Mouse (Mus musculus): ENCODE results near the gene Tmem214. TPM values are rescaled to one million over a fixed set of nuclear protein-coding genes. Genes with fewer than 3 reads are reported as not detected.
A peak's percentile ranks its signal among the peaks of the same experiment; 100 is the strongest.

The Tmem214 gene
- polyA plus RNA-seq, 1 experiment: 56.3 TPM

DNA sequence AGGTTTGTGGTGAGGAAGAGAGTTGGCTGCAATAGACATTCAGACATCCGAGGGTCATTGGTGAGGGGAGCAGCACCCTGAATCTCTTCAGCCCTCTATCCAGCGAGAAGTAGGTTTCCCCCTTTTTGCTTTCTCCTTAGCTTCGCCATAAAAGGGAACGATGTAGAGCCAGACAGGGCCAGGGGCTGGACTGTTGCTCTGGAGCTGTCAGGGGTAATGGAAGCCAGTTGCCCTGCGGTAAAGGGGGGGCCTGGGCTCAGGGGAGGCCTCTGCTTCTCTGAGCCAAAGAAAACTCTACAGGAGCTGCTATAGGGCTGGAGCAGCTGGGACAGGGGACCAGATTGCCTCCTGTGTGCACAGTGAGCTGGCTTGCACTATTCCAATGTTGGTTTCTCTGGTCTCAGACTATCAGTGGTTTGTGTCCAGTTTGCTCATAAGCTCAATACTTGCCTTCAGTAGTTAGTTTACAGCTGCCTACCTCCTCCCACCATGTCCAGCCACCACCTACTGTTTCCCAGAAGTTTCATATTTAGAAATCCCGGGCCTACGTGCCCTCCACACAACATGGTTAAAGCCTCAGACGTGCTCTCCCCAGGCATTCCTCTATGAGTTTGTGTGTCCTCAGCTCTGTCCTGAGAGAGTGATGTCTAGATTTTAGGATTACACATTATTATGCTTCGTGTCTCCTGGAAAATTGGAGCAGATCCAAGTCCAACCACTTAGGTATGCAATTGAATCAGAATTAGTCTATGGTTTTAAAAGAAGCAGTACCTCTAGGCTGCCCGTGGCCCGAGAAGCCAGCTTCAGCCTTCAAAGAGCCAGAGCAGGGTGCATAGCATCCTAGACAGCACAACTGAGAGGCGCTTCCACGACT, 40.9 kb downstream of the Tmem214 start:
- no peaks in the 10 kb centered on the region for H3K4me1 ChIP-seq (ENCODE audit: control insufficient read depth, insufficient read depth, low read length)
- H3K27me3 ChIP-seq (ENCODE audit: control insufficient read depth, insufficient read depth, low read length, poor library complexity, severe bottlenecking): no peaks in the 10 kb centered on the region
- peak overlapping the region; percentile 23 for H3K9ac ChIP-seq (ENCODE audit: low read depth, poor library complexity, severe bottlenecking)
- H3K9me3 ChIP-seq (replicated peaks; ENCODE audit: control insufficient read depth, insufficient read depth, low read length, poor library complexity, severe bottlenecking): no peaks in the 10 kb centered on the region
- H3K27ac ChIP-seq (ENCODE audit: insufficient read depth, low read length): no peak overlapping the region
- peaks cover 12% of the 10 kb centered on the region for H3K36me3 ChIP-seq (ENCODE audit: control insufficient read depth, insufficient read depth, low read length, poor library complexity, severe bottlenecking)
- no peak for TF ChIP-seq EP300 (IDR thresholded peaks at IDR 0.05; ENCODE audit: insufficient read depth, low read depth, low read length)
- no peak for TF ChIP-seq CTCF (IDR thresholded peaks at IDR 0.05; ENCODE audit: low read depth, low read length)
- no peak for TF ChIP-seq POLR2A (IDR thresholded peaks at IDR 0.05; ENCODE audit: insufficient read depth, low read length)
- H3K4me3 ChIP-seq (ENCODE audit: low read depth, low read length): peak overlapping the region; percentile 70

DNA sequence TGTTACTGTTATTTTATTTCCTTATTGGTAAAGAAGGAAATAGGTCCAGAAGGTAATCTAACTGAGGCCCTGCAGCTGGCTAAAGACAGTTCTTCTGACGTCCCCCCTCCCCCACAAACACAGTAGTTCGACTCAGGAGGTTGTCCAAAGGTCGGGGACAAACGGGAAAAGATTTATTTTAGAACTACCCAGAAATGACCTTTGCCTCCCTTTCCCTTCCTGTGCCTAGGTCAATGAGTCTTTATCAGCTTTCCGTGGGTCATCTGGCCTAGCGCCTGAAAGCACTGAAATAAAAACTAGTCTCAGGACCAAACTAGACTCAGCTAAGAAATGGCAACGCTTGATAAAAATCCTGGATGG, 41.5 kb downstream of the Tmem214 start:
- TF ChIP-seq POLR2A (IDR thresholded peaks at IDR 0.05; ENCODE audit: insufficient read depth, low read length): no peak
- no peak for TF ChIP-seq CTCF (IDR thresholded peaks at IDR 0.05; ENCODE audit: low read depth, low read length)
- Histone ChIP-seq H3K4me1 (ENCODE audit: control insufficient read depth, insufficient read depth, low read length) (no peaks in the 10 kb centered on the region), H3K9ac (ENCODE audit: low read depth, poor library complexity, severe bottlenecking) (no peak overlapping the region), H3K4me3 (ENCODE audit: low read depth, low read length) (no peak overlapping the region), H3K9me3 (replicated peaks; ENCODE audit: control insufficient read depth, insufficient read depth, low read length, poor library complexity, severe bottlenecking) (no peaks in the 10 kb centered on the region), H3K36me3 (ENCODE audit: control insufficient read depth, insufficient read depth, low read length, poor library complexity, severe bottlenecking) (peaks cover 9% of the 10 kb centered on the region), H3K27me3 (ENCODE audit: control insufficient read depth, insufficient read depth, low read length, poor library complexity, severe bottlenecking) (no peaks in the 10 kb centered on the region), H3K27ac (ENCODE audit: insufficient read depth, low read length) (no peak overlapping the region)

DNA sequence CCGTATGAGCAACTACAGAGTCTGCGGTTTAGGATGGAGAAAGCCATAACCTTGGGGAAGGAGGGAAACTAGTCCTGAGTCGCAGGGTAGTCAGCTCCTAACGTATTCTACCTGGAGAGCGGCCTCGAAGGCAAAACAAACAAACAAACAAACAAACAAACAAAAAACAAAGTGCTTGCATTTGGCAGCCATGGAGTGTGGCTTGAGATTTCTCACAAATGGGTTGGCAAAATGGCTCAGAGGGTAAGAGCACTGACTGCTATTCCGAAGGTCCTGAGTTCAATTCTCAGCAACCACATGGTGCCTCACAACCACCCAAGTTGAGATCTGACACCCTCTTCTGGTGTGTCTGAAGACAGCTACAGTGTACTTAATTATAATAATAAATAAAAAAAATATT, 42.1 kb downstream of the Tmem214 start:
- H3K4me3 ChIP-seq (ENCODE audit: low read depth, low read length): no peak overlapping the region
- H3K27me3 ChIP-seq (ENCODE audit: control insufficient read depth, insufficient read depth, low read length, poor library complexity, severe bottlenecking): no peaks in the 10 kb centered on the region
- H3K9me3 ChIP-seq (replicated peaks; ENCODE audit: control insufficient read depth, insufficient read depth, low read length, poor library complexity, severe bottlenecking): no peaks in the 10 kb centered on the region
- no peak overlapping the region for H3K9ac ChIP-seq (ENCODE audit: low read depth, poor library complexity, severe bottlenecking)
- no peaks in the 10 kb centered on the region for H3K4me1 ChIP-seq (ENCODE audit: control insufficient read depth, insufficient read depth, low read length)
- no peak for TF ChIP-seq CTCF (IDR thresholded peaks at IDR 0.05; ENCODE audit: low read depth, low read length)
- TF ChIP-seq POLR2A (IDR thresholded peaks at IDR 0.05; ENCODE audit: insufficient read depth, low read length): no peak
- no peak for TF ChIP-seq EP300 (IDR thresholded peaks at IDR 0.05; ENCODE audit: insufficient read depth, low read depth, low read length)
- no peak overlapping the region for H3K27ac ChIP-seq (ENCODE audit: insufficient read depth, low read length)
- peaks cover 5% of the 10 kb centered on the region for H3K36me3 ChIP-seq (ENCODE audit: control insufficient read depth, insufficient read depth, low read length, poor library complexity, severe bottlenecking)

DNA sequence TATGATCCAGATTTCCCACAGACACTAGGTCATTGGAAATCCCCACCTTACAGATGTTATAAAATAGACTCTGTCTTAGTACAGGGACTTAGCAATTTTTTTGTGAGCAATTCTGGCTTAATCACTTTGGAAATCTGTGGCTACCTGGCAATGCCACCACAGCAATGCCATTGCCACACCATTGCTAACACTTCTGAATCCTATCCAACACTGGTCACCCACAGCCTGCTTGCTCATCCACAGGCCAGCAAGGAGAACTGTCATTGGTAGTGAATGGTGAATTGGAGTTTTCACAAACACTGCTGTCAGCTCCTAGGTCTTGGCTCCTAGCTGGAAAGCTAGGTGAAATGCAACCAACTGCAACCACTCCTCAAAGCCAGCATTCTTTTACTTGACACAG, 42.7 kb downstream of the Tmem214 start:
- H3K27ac ChIP-seq (ENCODE audit: insufficient read depth, low read length): no peak overlapping the region
- no peak overlapping the region for H3K9ac ChIP-seq (ENCODE audit: low read depth, poor library complexity, severe bottlenecking)
- peaks cover under 1% of the 10 kb centered on the region for H3K36me3 ChIP-seq (ENCODE audit: control insufficient read depth, insufficient read depth, low read length, poor library complexity, severe bottlenecking)
- no peaks in the 10 kb centered on the region for H3K27me3 ChIP-seq (ENCODE audit: control insufficient read depth, insufficient read depth, low read length, poor library complexity, severe bottlenecking)
- no peak overlapping the region for H3K4me3 ChIP-seq (ENCODE audit: low read depth, low read length)
- no peaks in the 10 kb centered on the region for H3K4me1 ChIP-seq (ENCODE audit: control insufficient read depth, insufficient read depth, low read length)
- H3K9me3 ChIP-seq (replicated peaks; ENCODE audit: control insufficient read depth, insufficient read depth, low read length, poor library complexity, severe bottlenecking): no peaks in the 10 kb centered on the region
- TF ChIP-seq CTCF (IDR thresholded peaks at IDR 0.05; ENCODE audit: low read depth, low read length) (no peak), POLR2A (IDR thresholded peaks at IDR 0.05; ENCODE audit: insufficient read depth, low read length) (no peak), EP300 (IDR thresholded peaks at IDR 0.05; ENCODE audit: insufficient read depth, low read depth, low read length) (no peak)

DNA sequence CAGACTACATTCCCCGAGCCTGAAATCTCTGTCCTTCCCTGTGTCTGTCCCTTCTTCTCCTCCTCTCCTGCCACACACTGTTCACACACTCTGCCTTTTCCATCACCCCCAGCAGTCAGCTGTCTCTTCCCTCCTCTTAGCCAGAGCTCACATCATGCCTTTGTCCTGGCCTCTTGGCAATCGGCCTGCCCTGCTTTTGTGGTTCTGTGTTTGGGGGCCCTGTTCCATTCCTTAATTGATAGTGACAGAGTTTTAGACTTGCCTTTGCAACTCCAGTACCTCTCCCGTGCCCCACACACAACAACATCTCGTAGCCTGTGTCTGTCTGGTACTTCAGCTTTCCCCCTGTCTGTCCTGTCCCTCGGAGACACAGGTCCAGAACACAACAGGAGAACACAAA, 44.3 kb downstream of the Tmem214 start:
- Histone ChIP-seq H3K9ac (ENCODE audit: low read depth, poor library complexity, severe bottlenecking) (no peak overlapping the region), H3K36me3 (ENCODE audit: control insufficient read depth, insufficient read depth, low read length, poor library complexity, severe bottlenecking) (no peaks in the 10 kb centered on the region), H3K27me3 (ENCODE audit: control insufficient read depth, insufficient read depth, low read length, poor library complexity, severe bottlenecking) (no peaks in the 10 kb centered on the region), H3K27ac (ENCODE audit: insufficient read depth, low read length) (no peak overlapping the region), H3K4me1 (ENCODE audit: control insufficient read depth, insufficient read depth, low read length) (no peaks in the 10 kb centered on the region), H3K4me3 (ENCODE audit: low read depth, low read length) (no peak overlapping the region), H3K9me3 (replicated peaks; ENCODE audit: control insufficient read depth, insufficient read depth, low read length, poor library complexity, severe bottlenecking) (no peaks in the 10 kb centered on the region)
- TF ChIP-seq CTCF (IDR thresholded peaks at IDR 0.05; ENCODE audit: low read depth, low read length) (no peak), POLR2A (IDR thresholded peaks at IDR 0.05; ENCODE audit: insufficient read depth, low read length) (no peak), EP300 (IDR thresholded peaks at IDR 0.05; ENCODE audit: insufficient read depth, low read depth, low read length) (no peak)

DNA sequence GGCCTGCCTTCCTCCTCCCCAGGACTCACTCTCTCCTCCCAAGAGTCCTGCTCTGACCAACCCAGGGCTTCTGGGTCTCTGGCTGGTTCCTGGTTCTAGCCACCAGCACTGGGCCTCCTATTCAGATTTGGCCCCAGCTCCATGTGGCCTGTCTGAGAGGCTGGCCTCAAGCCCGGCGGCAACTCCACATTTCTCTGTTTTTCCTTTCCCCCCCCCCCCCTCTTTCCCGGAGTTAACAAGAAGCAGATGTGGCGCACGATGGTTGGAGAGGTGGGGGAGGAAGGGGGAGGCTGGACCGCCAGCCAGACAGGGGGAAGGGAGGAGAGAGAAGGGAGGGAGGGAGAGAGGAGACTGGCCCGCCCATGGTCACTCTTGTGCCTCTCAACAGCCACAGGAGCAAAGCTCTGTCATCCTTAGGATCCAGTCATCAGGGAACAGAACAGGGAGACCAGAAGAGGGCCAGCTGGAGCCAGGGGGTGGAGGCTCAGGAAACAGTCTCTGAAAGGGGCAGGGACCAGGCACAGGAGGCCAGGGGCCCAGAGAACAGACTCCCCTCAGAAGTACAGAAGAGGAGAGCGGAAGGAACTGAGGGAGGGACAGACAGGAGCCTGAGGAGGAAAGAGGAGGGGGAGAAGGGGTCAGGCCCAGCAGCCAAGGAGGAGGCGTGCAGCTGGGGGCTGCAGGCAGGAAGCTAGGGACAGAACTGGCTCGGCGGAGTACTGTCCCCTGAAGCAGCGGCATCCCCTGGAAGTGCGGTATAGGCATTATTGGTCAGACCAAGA, 45.4 kb downstream of the Tmem214 start, which contains the start of gene Emilin1:
Emilin1 (plus strand) TSS at position 343 of the 782 bp plus-strand sequence.
- no peak for TF ChIP-seq EP300 (IDR thresholded peaks at IDR 0.05; ENCODE audit: insufficient read depth, low read depth, low read length)
- TF ChIP-seq CTCF (IDR thresholded peaks at IDR 0.05; ENCODE audit: low read depth, low read length): no peak
- no peak for TF ChIP-seq POLR2A (IDR thresholded peaks at IDR 0.05; ENCODE audit: insufficient read depth, low read length)
- Histone ChIP-seq H3K4me1 (ENCODE audit: control insufficient read depth, insufficient read depth, low read length) (no peaks in the 10 kb centered on the region), H3K9me3 (replicated peaks; ENCODE audit: control insufficient read depth, insufficient read depth, low read length, poor library complexity, severe bottlenecking) (no peaks in the 10 kb centered on the region)

More for the DNA sequence above, 45.4 kb downstream of the Tmem214 start, which contains the start of gene Emilin1:
- H3K27me3 ChIP-seq (ENCODE audit: control insufficient read depth, insufficient read depth, low read length, poor library complexity, severe bottlenecking): no peaks in the 10 kb centered on the region
- peak within 1 kb of the TSS; percentile 30; the same call in 1 of the 2 replicates for H3K9ac ChIP-seq (ENCODE audit: low read depth, poor library complexity, severe bottlenecking)
- no peak within 1 kb of the TSS for H3K27ac ChIP-seq (ENCODE audit: insufficient read depth, low read length)
- H3K4me3 ChIP-seq (ENCODE audit: low read depth, low read length): peak within 1 kb of the TSS; percentile 14
- no peaks in the 10 kb centered on the region for H3K36me3 ChIP-seq (ENCODE audit: control insufficient read depth, insufficient read depth, low read length, poor library complexity, severe bottlenecking)
